Mouse (Mus musculus) spleen, adult 12 weeks (tissue): Measurements from ENCODE around the gene Coro1b.

Experiments used
- DNase-seq: peaks from one replicate; pipeline ENCODE4 v3.0.0; 2022; ENCODE audit warnings: low spot score

Gene Coro1b

GRCm38 (mm10) chr19:4143759-4144268 lies 4.6 kb upstream of the Coro1b start, which contains the start of gene Cabp4:
TSS of gene Cabp4 (minus strand) at chr19:4144033.
- no peak for DNase-seq

- DNase-seq: no peak
These were observed 3.6 kb upstream of the Coro1b start for GRCm38 (mm10) chr19:4144550-4145498.

- DNase-seq: no peak
These were observed 2.5 kb upstream of the Coro1b start for GRCm38 (mm10) chr19:4145936-4146335.

- DNase-seq: no peak
These were observed 1.9 kb upstream of the Coro1b start for GRCm38 (mm10) chr19:4146366-4147021.

DNA sequence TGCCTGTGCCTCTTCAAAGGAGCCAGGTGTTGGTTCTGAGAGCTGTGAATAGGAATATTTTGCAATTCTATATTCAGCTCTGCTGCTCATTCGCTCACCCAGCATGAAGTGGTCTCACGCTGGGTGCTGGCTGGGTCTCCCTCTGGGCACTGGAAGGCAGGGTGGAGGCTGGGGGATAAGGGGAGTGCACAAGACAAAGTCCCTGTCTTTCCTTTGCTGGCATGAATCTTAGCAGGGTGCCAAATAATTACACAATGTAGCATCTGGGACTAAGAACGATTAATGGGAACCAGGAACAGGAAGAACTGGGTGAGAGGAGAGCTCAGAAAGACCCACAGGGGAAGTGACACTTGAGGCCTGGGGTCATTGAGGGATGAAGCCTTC lies 1.4 kb upstream of the Coro1b start:
- DNase-seq: no peak

DNA sequence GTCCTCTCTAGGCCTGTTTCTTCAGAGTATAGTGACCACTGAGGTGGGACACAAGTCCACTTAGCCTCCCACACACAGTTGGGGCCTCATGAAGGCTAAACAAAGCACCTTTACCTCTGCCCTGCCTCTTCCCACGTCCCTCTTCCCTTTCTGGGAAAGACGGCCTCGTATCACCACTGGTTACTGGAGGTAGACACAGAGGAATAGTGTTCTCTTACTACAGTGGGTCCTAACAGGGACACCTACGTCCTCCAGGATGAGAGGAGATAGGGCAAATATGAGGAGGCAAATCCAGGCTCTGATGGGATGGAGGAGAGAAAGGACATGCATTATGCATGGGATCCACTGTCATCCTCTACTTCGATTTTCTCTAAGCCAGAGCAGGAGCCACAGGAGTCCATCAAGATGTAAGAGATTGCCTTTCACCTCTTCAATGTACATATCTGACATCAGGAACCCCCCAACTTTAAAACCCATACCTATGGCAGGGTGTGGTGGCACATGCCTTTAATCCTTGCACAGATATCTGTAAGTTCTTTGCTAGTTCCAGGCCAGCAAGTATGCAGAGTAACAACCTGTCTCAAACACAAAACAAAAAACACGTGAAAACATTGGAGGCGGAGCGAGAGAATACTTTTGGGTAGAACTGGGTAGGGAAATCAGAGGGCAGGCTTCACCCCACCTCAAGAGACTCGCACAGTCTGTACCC lies 483 bp upstream of the Coro1b start:
- no peak for DNase-seq

DNA sequence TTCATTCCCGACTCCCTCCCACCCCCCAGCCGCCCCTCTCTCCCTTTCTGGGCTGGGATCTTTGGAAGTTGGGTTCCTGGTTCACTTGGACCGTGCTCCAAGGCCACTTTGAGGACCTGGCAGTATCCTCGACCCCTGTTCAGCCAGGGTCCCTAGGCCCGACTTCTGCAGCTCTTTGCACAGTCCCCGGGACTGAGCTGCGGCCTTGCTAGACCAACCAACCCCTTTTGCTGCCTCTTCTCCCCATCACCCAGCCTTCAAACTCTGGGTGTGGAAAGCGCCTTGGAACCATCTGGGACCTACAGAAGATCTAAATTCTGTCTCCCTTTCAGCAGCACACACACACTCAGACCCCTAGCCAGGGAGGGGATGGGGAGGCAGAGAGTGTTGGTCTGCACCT lies 400 bp downstream of the Coro1b start:
- no peak for DNase-seq

DNA sequence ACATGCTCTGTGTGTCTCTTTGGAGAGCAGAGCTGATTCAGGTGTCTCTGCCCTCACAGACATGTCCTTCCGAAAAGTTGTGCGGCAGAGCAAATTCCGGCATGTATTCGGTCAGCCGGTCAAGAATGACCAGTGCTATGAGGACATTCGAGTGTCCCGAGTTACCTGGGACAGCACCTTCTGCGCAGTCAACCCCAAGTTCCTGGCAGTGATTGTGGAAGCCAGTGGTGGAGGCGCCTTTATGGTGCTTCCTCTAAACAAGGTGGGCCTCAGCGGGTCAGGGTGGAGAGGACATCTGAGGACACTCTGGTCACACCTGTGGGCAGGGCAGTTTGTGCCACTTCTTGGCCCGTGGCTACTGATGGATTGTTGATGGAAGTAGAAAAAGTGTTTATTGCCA lies 864 bp downstream of the Coro1b start:
- no peak for DNase-seq

DNA sequence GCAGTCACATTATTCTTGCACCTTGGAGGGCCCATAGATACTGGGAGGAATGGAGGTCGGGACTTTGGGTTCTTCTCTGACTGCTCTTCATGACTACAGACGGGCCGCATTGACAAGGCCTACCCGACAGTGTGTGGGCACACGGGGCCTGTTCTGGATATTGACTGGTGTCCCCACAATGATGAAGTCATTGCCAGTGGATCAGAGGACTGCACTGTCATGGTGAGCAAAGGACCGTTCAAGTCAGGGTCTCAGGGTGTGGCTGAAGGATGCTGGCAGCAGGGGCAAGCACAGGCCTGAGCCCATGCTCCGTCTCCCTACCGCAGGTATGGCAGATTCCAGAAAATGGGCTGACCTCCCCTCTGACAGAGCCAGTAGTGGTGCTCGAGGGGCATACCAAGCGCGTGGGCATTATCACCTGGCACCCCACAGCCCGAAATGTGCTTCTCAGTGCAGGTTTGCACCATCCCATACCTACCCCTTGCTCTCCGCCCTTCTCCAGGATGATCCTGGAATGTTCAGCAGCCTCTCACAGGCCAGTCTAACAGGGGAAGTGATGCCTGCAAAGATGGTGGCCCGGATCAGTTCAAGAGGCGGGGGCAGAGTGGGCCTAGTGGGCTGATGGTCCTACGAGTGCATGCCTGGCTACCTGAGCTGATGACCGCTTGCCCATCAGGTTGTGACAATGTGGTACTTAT lies 1.5 kb downstream of the Coro1b start:
- DNase-seq: no peak

DNA sequence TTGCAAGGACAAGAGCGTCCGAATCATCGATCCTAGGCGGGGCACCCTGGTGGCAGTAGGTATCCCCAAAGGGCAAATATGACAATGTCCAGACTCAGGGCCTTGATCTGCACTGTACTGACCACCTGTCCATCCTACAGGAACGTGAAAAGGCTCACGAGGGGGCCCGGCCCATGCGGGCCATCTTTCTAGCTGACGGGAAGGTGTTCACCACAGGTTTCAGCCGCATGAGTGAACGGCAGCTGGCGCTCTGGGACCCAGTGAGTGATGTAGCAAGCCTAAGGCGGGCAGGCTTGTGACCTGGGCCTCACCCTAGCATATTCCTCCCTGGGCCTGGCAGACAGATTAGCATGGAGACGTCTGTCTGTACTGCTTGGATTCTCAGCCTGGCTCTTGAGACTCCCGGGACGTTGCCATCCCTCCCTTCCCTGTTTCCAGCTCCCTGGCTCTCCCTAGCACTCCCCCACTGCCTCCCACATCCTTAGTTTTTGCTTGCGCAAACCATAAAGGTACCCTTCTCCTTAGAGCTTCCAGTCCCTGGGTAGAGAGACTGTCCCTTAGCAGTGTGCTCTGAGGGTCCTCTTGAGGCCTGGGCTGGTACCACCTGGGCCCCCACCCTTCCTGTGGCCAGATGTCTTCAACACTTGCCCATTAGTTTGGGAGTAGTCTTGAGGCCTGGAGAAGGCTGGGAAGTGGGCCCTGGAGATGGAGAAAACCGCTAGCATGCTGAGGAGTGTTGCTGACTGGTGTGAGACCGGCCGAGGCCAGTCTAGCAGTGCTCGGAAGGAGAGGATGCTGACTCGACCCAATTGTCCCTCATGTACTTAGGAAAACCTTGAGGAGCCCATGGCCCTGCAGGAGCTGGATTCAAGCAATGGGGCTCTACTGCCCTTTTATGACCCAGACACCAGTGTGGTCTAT lies 2.4 kb downstream of the Coro1b start:
- DNase-seq: no peak

DNA sequence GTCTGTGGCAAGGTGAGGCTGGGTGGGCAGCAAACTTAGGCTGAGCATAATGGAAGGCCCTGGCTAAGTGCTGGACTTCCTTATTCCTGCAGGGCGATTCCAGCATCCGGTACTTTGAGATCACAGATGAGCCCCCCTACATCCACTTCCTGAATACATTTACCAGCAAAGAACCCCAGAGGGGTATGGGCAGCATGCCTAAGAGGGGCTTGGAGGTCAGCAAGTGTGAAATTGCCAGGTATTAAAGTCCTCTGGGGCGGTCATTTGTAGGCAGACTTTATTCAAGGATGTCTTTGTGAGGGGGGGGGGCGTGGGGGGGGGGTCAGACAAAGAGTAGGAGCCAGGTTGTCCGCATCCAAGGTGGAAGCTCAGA lies 3.1 kb downstream of the Coro1b start:
- no peak for DNase-seq

- no peak for DNase-seq
These were observed 3.5 kb downstream of the Coro1b start for GRCm38 (mm10) chr19:4151898-4152297.

DNA sequence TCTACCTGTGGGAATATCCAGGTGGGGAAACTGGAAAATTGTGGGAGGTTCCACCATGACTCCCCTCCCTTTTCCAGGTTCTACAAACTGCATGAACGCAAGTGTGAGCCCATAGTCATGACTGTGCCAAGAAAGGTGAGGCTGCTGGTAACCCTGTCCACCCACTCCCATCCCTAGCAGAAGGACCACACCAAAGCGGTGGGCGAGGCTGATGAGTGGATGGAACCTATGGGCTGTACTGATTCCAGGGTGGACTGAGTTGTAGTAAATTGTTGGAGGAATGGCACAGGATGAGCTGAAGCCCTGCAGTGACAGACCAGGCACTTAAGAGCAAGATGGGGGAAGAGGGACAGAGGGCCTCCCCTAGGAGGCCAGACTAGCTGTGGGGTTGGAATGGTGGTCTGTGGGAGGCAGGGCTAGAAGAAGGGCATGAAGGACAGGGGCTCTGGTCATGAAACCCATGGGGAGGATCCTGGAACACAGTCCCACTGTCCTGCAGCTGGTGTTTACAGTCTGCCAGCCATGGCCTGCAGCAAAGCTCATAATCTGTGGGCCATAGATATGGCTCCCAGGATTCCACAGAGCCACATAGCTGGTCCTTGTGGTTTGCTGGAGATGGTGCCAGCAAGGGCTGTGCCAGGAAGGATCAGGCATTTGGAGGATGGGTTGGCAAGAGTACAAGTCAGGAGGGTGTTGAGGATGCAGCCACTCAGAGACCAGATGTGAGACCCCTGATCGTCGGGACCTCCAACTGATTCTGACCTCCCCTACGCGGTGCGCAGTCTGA lies 4.2 kb downstream of the Coro1b start:
- DNase-seq: no peak

DNA sequence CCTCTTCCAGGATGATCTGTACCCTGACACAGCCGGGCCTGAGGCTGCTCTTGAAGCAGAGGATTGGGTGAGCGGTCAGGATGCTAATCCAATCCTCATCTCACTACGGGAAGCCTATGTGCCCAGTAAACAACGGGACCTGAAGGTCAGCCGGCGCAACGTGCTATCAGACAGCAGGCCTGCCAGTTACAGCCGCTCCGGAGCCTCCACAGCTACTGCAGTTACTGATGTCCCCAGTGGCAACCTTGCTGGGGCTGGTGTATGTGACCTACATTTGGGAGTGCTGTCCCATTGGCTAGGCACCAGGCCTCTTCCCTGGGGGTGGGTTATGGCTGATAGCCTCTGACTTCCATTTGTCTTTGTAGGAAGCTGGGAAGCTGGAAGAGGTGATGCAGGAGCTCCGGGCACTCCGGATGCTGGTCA lies 4.8 kb downstream of the Coro1b start, which contains the start of gene Ptprcap:
Gene Ptprcap (plus strand): TSS at position 373 of the 423 bp plus-strand sequence.
- DNase-seq: no peak

DNA sequence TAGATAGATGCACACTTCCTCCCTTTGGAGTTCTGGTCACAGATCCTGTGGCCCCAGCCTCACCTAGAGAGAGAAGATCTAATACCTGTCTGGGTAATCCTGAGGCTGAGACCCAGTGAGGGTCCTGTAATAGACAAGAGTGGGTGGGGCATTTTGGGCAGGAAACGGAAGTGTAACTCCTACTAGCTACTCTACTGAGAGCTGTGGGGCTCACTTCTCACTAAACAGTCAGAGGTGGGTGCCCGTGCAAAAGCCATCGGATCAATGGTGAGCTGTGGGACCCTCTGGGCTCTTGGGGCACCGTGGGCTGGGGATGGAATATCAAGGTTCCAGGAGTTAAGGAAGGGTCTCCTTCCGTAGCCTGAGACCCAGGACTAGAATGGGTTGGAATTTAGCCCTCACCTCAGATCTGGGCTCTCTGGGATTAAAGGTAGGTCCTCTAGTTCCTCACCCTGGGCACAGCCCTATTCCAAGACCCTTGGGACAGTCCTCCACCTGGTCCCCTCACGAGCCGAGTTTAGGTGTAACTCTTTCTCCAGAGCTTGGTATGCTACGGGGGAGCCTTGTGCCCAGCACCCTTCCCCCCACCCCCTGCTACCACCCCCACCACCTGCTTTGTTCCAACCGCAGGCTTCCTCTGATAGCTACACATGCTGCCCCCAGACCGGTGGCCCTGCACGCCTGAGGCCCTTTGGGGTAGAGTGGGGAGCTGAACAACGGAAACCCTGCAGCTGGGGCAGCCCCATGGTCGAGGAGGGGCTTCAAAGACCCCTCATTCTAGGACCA lies 6.2 kb downstream of the Coro1b start:
- DNase-seq: no peak

GRCm38 (mm10) chr19:4155223-4156072 lies 7.0 kb downstream of the Coro1b start:
- no peak for DNase-seq

DNA sequence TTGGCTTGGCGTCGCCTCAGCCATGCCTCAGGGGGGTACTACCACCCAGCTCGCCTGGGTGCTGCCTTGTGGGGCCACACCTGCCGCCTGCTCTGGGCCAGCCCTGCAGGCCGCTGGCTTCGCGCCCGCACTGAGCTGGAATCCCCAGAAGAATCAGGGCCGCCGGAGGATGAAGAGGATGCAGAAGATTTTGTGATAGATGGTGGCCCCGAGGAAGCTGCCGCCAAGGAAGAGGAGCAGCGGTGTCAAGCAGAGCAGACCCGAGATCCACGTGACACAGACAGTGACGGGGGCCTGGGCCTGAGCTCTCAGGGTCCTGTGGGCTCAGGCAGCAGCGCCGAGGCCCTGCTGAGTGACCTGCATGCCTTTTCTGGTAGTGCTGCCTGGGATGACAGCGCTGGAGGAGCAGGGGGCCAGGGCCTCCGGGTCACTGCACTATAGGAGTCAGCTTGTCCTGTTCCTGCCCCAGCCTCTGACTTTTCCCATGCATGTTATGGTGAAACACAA lies 7.7 kb downstream of the Coro1b start:
- DNase-seq: no peak

- no peak for DNase-seq
These were observed 8.4 kb downstream of the Coro1b start for GRCm38 (mm10) chr19:4156771-4157170.
